Mouse (Mus musculus): ENCODE measurements around the gene Mb21d2.

Mb21d2 gene

DNA sequence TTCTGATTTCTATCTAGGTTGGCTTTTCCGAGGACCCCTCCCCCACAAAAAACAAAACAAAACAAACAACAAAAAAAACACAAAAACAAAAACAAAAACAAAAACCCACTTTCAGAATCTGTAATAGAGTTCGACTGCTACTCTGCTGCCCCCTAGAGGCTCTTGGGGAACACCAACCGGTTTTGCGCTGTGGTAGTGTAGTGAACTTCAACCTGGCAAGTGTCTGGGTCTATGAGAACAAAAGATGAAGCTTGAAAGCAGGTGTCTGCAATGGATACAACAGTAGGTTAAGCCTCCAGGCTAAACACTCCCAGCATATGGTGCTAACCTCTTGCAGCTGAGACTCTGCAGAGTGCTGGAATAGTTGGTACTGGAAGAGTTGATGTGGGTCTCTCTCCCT is 136.4 kb downstream of the Mb21d2 start:
- DNase-seq (ENCODE audit: low read depth, low spot score): no peak
